Mouse (Mus musculus) heart, embryonic 15.5 days (tissue): ENCODE data around the gene Mcrip1. TPM values are rescaled to one million over a fixed set of nuclear protein-coding genes. Genes with fewer than 3 reads are reported as not detected.

Experiments
- ATAC-seq: fragments of 200-750 bp; cut with Nextera tagmentation; replicated peaks from 2 replicates; pipeline ENCODE4 v1.8.0; 2017; ENCODE audit warnings: low read depth, moderate TSS enrichment; ENCODE audit not compliant: insufficient number of reproducible peaks, insufficient read depth, low FRiP score
- H3K27ac ChIP-seq: fragments of 300-500 bp; sonication (generic); 2 replicates; pipeline ENCODE4 v1.5.1; 2015; ENCODE audit warnings: mild to moderate bottlenecking, inconsistent platforms
- H3K27me3 ChIP-seq: fragments of 300-500 bp; sonication (generic); 2 replicates; pipeline ENCODE4 v1.6.1; 2015; ENCODE audit warnings: inconsistent platforms
- H3K36me3 ChIP-seq: fragments of 300-500 bp; sonication (generic); 2 replicates; pipeline ENCODE4 v1.6.1; 2015; ENCODE audit warnings: mild to moderate bottlenecking, inconsistent platforms
- H3K4me1 ChIP-seq: fragments of 300-500 bp; sonication (generic); replicated peaks from 2 replicates; pipeline ENCODE4 v1.6.1; 2015; ENCODE audit warnings: inconsistent platforms
- H3K4me2 ChIP-seq: fragments of 300-500 bp; sonication (generic); 2 replicates; pipeline ENCODE4 v1.6.1; 2015; ENCODE audit warnings: inconsistent platforms, mild to moderate bottlenecking, moderate library complexity
- H3K4me3 ChIP-seq: fragments of 300-500 bp; sonication (generic); 2 replicates; pipeline ENCODE4 v1.5.1; 2015; ENCODE audit warnings: mild to moderate bottlenecking, inconsistent platforms
- H3K9ac ChIP-seq: fragments of 300-500 bp; sonication (generic); 2 replicates; pipeline ENCODE4 v1.6.1; 2015; ENCODE audit warnings: mild to moderate bottlenecking, inconsistent platforms
- H3K9me3 ChIP-seq: fragments of 300-500 bp; sonication (generic); replicated peaks from 2 replicates; pipeline ENCODE4 v1.6.1; 2016; ENCODE audit warnings: inconsistent platforms
- WGBS: fragments of 180-500 bp; shearing (Covaris S2); methylation state at CpG from one replicate; pipeline ENCODE4 v1.1.7; 2015; ENCODE audit warnings: mixed read lengths; 5-methylcytosine and 5-hydroxymethylcytosine counted together
- polyA plus RNA-seq: library from polyadenylated mRNA; unstranded; fragments of >200 nt; fragmentation: Nextera tagmentation; extraction: Ambion mirVana; gene quantifications from 2 replicates; pipeline ENCODE4 v1.2.1, GENCODE M21; 2015

Mcrip1 gene
- polyA plus RNA-seq, 1 experiment from 2014 or later, result 119 TPM

DNA sequence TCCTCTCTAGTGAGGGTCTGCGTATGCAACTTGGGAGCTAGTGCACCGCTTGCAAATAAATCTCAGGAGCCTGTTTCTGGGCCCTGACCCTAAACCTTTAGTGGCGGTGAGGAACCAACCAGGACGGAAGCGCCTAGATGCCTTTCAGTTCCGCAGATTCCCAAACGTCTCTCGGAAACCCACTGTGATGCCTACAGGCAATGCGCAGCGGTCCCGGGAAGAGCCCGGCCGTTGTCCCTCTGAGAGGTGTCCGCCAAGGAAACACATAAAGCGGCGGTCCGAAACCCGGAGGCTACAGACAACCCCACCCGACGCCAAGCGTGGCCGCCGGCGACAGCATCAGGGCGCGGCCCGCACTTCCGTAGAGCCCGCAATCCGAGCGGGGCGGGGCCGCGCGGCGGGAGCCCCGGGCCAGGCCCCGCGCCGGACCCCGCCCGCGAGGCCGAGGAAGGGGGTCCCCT is 31.4 kb upstream of the Mcrip1 start:
- Histone ChIP-seq H3K27ac (peak overlapping the region; percentile 91), H3K27me3 (no peaks in the 10 kb centered on the region), H3K9ac (peak overlapping the region; percentile 89), H3K36me3 (peaks cover 41% of the 10 kb centered on the region), H3K4me3 (peak overlapping the region; percentile 71), H3K9me3 (no peaks in the 10 kb centered on the region), H3K4me1 (peaks cover 26% of the 10 kb centered on the region), H3K4me2 (peak overlapping the region; percentile 93)
- under 1% methylated on average over 43 of the region's 44 CpGs for WGBS
- ATAC-seq, result peak; percentile 66

GRCm38 (mm10) chr11:120580190-120580589 is 30.7 kb upstream of the Mcrip1 start:
- WGBS, result 52% methylated on average over 7 of the region's 7 CpGs
- Histone ChIP-seq H3K27me3 (no peaks in the 10 kb centered on the region), H3K36me3 (peaks cover 34% of the 10 kb centered on the region), H3K4me3 (peak overlapping the region; percentile 71), H3K27ac (peak overlapping the region; percentile 91), H3K4me2 (peak overlapping the region; percentile 93), H3K9ac (peak overlapping the region; percentile 89), H3K9me3 (no peaks in the 10 kb centered on the region), H3K4me1 (peaks cover 26% of the 10 kb centered on the region)
- ATAC-seq, result no peak

- peak overlapping the region; percentile 89; the same call in 1 of the 2 replicates for H3K9ac ChIP-seq
- H3K4me3 ChIP-seq, result peak overlapping the region; percentile 71
- no peak for ATAC-seq
- 42% methylated on average over 15 of the region's 15 CpGs for WGBS
- peaks cover 30% of the 10 kb centered on the region for H3K36me3 ChIP-seq
- H3K27me3 ChIP-seq, result no peaks in the 10 kb centered on the region
- peak overlapping the region; percentile 93 for H3K4me2 ChIP-seq
- H3K4me1 ChIP-seq, result peaks cover 29% of the 10 kb centered on the region
- no peaks in the 10 kb centered on the region for H3K9me3 ChIP-seq
- peak overlapping the region; percentile 91; the same call in 1 of the 2 replicates for H3K27ac ChIP-seq
Observed at GRCm38 (mm10) chr11:120579316-120580107, 30.0 kb upstream of the Mcrip1 start.

- Histone ChIP-seq H3K9ac (no peak overlapping the region), H3K27me3 (no peaks in the 10 kb centered on the region), H3K4me3 (no peak overlapping the region), H3K4me1 (peaks cover 34% of the 10 kb centered on the region), H3K9me3 (no peaks in the 10 kb centered on the region), H3K36me3 (peaks cover 27% of the 10 kb centered on the region), H3K27ac (no peak overlapping the region), H3K4me2 (0 out of 2 replicates have a peak overlapping the region, but pooled peaks have one; percentile 93)
- no peak for ATAC-seq
- WGBS, result 61% methylated on average over 11 of the region's 11 CpGs
Observed at GRCm38 (mm10) chr11:120578694-120579243, 29.2 kb upstream of the Mcrip1 start.

- H3K9me3 ChIP-seq, result no peaks in the 10 kb centered on the region
- H3K4me2 ChIP-seq, result no peak overlapping the region
- no peak for ATAC-seq
- peaks cover 26% of the 10 kb centered on the region for H3K36me3 ChIP-seq
- no peak overlapping the region for H3K9ac ChIP-seq
- no peaks in the 10 kb centered on the region for H3K27me3 ChIP-seq
- no peak overlapping the region for H3K4me3 ChIP-seq
- 82% methylated on average over 10 of the region's 10 CpGs for WGBS
- H3K27ac ChIP-seq, result no peak overlapping the region
- peaks cover 34% of the 10 kb centered on the region for H3K4me1 ChIP-seq
Observed at GRCm38 (mm10) chr11:120578024-120578693, 28.6 kb upstream of the Mcrip1 start.

DNA sequence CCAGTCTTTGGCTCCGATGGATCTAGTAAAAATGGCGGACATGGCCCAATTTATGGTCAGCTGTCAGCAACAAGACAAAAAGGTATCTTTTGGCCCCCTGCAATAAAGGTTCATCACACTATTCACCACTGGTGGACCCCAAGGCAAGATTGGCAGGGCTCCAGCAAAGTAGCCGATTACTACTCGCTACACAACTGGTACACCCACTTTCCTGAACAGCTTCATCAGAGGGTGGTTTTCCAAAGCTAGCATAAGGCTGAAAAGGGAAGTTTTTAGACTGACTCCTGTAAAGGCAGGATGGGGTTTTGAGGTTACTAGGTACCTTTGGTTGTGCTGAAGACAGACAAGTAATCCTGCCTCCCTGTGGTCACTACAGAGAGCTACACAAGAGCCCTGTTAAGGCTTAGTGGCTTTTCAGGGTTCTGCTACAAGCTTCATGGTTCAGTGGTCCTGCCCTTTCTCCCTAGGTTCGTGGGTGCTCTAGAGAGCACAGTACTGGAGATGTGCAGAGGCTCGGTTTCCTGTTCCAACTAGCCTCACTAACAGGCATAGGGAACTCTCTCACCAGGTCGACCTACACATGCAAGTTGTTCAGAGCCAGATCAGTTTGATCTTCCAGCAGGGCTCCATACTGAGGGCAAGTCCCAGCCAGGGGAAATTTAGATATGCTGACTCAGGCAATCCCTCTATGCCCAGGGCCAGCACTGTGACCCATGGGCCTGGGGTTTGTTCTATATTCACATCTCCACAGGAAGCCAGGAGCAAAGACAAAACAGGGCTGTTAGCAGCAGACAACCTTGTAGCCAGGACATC is 27.9 kb upstream of the Mcrip1 start:
- Histone ChIP-seq H3K4me3 (no peak overlapping the region), H3K27ac (no peak overlapping the region), H3K36me3 (peaks cover 26% of the 10 kb centered on the region), H3K9ac (no peak overlapping the region), H3K4me1 (peaks cover 34% of the 10 kb centered on the region), H3K4me2 (no peak overlapping the region), H3K9me3 (no peaks in the 10 kb centered on the region), H3K27me3 (no peaks in the 10 kb centered on the region)
- 81% methylated on average over 7 of the region's 7 CpGs for WGBS
- ATAC-seq, result no peak

GRCm38 (mm10) chr11:120576365-120576981 is 26.9 kb upstream of the Mcrip1 start:
- Histone ChIP-seq H3K9me3 (no peaks in the 10 kb centered on the region), H3K9ac (no peak overlapping the region), H3K4me1 (peaks cover 31% of the 10 kb centered on the region), H3K36me3 (peaks cover 26% of the 10 kb centered on the region), H3K27ac (no peak overlapping the region), H3K4me3 (no peak overlapping the region), H3K27me3 (no peaks in the 10 kb centered on the region), H3K4me2 (no peak overlapping the region)
- 68% methylated on average over 3 of the region's 3 CpGs for WGBS
- ATAC-seq, result no peak

DNA sequence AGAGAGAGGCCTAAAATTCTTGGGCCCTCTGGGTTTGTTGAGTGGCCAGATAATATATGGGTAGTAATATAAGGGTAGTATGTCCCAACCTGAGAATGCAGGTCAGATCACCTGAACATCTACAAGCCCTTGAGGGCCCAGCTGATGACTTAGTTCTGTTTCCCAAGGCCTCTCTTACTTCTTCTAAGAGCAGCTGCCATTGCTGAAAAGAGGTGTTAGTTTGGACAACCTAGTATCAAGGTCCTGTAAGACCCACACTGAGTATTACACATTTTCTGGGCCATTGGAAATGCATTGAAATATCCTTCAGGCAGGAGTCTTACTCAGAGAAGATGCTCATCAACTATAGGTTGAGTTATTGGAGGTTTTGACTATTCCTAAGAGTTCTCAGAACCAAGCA is 26.4 kb upstream of the Mcrip1 start:
- Histone ChIP-seq H3K4me1 (peaks cover 36% of the 10 kb centered on the region), H3K9me3 (no peaks in the 10 kb centered on the region), H3K27ac (no peak overlapping the region), H3K4me3 (no peak overlapping the region), H3K36me3 (peaks cover 31% of the 10 kb centered on the region), H3K9ac (no peak overlapping the region), H3K4me2 (no peak overlapping the region), H3K27me3 (no peaks in the 10 kb centered on the region)
- ATAC-seq, result no peak

- no peak for ATAC-seq
- H3K4me1 ChIP-seq, result peaks cover 35% of the 10 kb centered on the region
- no peak overlapping the region for H3K4me2 ChIP-seq
- H3K27ac ChIP-seq, result peak overlapping the region; percentile 96; the same call in 1 of the 2 replicates
- H3K27me3 ChIP-seq, result no peaks in the 10 kb centered on the region
- WGBS, result 78% methylated on average over 2 of the region's 2 CpGs
- H3K4me3 ChIP-seq, result no peak overlapping the region
- H3K36me3 ChIP-seq, result peaks cover 39% of the 10 kb centered on the region
- no peaks in the 10 kb centered on the region for H3K9me3 ChIP-seq
- H3K9ac ChIP-seq, result 0 out of 2 replicates have a peak overlapping the region, but pooled peaks have one; percentile 79
Observed at GRCm38 (mm10) chr11:120575046-120575445, 25.5 kb upstream of the Mcrip1 start.

- H3K36me3 ChIP-seq, result peaks cover 42% of the 10 kb centered on the region
- ATAC-seq, result no peak
Observed at GRCm38 (mm10) chr11:120574278-120574600, 24.7 kb upstream of the Mcrip1 start.

More at GRCm38 (mm10) chr11:120574278-120574600, 24.7 kb upstream of the Mcrip1 start:
- peak overlapping the region; percentile 79; the same call in 1 of the 2 replicates for H3K9ac ChIP-seq
- peak overlapping the region; percentile 83 for H3K4me2 ChIP-seq
- peak overlapping the region; percentile 93 for H3K4me3 ChIP-seq
- H3K9me3 ChIP-seq, result no peaks in the 10 kb centered on the region
- H3K27ac ChIP-seq, result peak overlapping the region; percentile 96
- peaks cover 27% of the 10 kb centered on the region for H3K4me1 ChIP-seq
- 20% methylated on average over 5 of the region's 5 CpGs for WGBS
- H3K27me3 ChIP-seq, result no peaks in the 10 kb centered on the region
